Mouse (Mus musculus) liver, adult 2 months (tissue): ENCODE data around the gene Inpp5a.

ENCODE experiments used
- CTCF ChIP-seq: fragments of 200-500 bp; IDR thresholded peaks from 2 replicates; pipeline ENCODE4 v1.5.1; 2011; ENCODE audit warnings: low read depth, low read length, control low read depth
- POLR2A ChIP-seq: fragments of 200-500 bp; IDR thresholded peaks from 2 replicates; pipeline ENCODE4 v1.6.1; 2011; ENCODE audit warnings: low read length, control low read depth; ENCODE audit not compliant: insufficient read depth; ENCODE audit errors: extremely low read depth

DNA sequence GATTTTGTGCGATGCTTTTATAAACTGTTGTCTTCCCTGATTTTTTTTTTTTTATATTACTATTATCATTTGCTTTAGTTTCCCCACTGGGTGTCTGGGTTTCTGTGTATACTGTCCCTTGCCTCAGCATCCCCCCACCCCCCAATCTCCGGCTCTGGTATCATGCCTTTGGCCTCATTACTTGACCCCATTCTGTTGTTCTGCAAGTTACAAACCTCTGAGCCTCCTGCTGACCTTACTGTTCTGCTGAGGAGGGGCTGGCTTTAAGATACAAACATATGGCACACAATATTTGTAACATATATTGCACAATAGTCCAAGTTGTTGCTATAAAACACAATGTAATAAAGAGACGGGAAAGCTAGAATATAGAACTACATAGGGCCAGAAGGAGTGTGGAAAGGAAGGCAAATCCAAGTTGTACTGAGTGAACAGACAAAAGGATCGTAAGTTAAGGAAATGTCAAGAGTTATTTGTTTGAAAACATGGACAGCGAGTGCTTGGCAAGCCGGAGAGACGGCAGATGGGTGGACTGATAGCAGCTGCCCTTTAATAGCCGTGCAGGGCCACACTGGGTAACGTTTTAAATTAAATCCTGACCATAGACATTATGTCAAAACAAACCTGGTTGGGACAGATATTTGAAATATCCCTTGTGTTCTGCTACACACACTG is 49.2 kb downstream of the Inpp5a start:
- no peak for TF ChIP-seq CTCF
- no peak for TF ChIP-seq POLR2A
